Mouse (Mus musculus) olfactory bulb, adult 2 months (tissue): ENCODE measurements around the gene Wdr75. TPM values are rescaled to one million over a fixed set of nuclear protein-coding genes. Genes with fewer than 3 reads are reported as not detected.

Experiments used
- H3K27ac ChIP-seq: fragments of 200-500 bp; 2 replicates; pipeline ENCODE4 v1.5.1; 2012; ENCODE audit warnings: low read depth, low read length; ENCODE audit not compliant: insufficient read depth
- H3K4me1 ChIP-seq: fragments of 200-500 bp; 2 replicates; pipeline ENCODE4 v1.6.1; 2012; ENCODE audit warnings: low read length; ENCODE audit not compliant: control insufficient read depth, insufficient read depth
- H3K4me3 ChIP-seq: fragments of 200-500 bp; 2 replicates; pipeline ENCODE4 v1.5.1; 2012; ENCODE audit warnings: mild to moderate bottlenecking, low read depth, low read length, moderate library complexity; ENCODE audit not compliant: insufficient read depth
- CTCF ChIP-seq: fragments of 200-500 bp; IDR thresholded peaks from 2 replicates; pipeline ENCODE4 v1.5.1; 2012; ENCODE audit warnings: low read depth, mild to moderate bottlenecking, low read length, moderate library complexity; ENCODE audit not compliant: insufficient read depth
- POLR2A ChIP-seq: fragments of 200-500 bp; IDR thresholded peaks from 2 replicates; pipeline ENCODE4 v1.6.1; 2012; ENCODE audit warnings: mild to moderate bottlenecking, low read depth, low read length, moderate library complexity; ENCODE audit not compliant: insufficient read depth
- WGBS: fragments of 180-500 bp; shearing (Covaris S2); methylation state at CpG from one replicate; pipeline ENCODE4 v1.1.7; 2018; 5-methylcytosine and 5-hydroxymethylcytosine counted together
- polyA plus RNA-seq: library from polyadenylated mRNA; stranded (reverse); fragments of >200 nt; gene quantifications from 2 replicates; pipeline ENCODE4 v1.2.4, GENCODE M21; 2012; ENCODE audit warnings: low replicate concordance; ENCODE audit not compliant: missing spikeins, insufficient read depth, insufficient read length

The Wdr75 gene
- polyA plus RNA-seq, 1 experiment = not detected

DNA sequence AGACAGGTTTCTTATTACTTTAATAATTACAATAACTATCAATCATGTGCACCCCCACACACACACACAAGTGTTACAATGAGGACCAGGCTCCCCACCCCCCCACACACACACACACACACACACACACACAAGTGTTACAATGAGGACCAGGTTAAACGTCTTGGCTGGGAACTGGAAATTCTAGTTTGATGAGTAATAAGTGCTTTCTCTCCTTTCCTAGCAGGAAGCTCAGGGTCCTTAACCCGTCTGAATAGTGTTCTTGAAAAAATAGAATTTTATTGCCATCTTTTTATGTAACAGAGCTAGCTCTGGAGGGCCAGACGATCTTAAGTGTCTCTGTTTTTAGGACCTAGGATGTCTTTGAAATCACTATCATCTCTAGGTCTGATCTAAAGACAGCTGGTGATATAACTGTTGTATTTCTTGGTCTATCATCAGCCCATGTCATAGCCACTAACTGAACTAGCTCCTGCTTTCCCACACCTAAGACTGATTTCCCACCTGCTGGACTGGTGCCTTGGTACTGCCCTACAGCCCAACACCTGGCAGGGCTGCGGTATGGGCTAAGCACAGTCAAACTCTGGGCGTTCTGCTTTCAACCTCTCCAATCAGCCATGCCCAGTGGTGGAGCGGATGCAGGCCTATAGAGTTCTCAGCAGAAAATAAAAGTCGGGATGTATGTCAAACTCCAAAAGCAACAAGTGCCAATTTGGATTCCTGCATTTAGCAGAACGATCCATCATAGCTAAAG is 35.7 kb downstream of the Wdr75 start:
- WGBS = 90% methylated on average over 8 of the region's 8 CpGs
- TF ChIP-seq POLR2A (no peak), CTCF (no peak)

GRCm38 (mm10) chr1:45835362-45836063 is 40.5 kb downstream of the Wdr75 start:
- no peak overlapping the region for H3K27ac ChIP-seq
- H3K4me1 ChIP-seq = no peaks in the 10 kb centered on the region
- H3K4me3 ChIP-seq = no peak overlapping the region
- TF ChIP-seq POLR2A (no peak), CTCF (no peak)
- WGBS = 85% methylated on average over 4 of the region's 4 CpGs

More for the DNA sequence above, 35.7 kb downstream of the Wdr75 start:
- H3K4me3 ChIP-seq = no peak overlapping the region
- no peak overlapping the region for H3K27ac ChIP-seq
- H3K4me1 ChIP-seq = no peaks in the 10 kb centered on the region

DNA sequence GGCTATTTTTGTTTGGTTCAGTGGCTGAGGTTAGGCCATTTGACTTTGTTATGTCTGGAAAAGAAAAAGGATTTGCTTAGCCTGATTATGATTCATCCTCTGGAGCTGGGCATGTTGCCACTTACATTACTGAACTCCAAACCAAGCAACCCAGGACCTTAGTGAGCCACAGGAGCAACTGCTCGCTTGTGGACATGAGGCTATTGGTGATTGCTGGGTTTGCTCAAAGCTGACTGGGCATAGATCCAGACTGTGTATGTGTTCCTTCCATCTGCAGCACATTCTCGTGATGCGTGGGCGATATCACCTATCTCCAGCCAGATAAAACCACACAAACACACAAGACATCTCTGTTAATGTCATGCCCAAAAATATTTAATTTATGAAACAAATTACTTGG is 42.8 kb downstream of the Wdr75 start:
- Histone ChIP-seq H3K27ac (no peak overlapping the region), H3K4me3 (no peak overlapping the region), H3K4me1 (no peaks in the 10 kb centered on the region)
- TF ChIP-seq POLR2A (no peak), CTCF (no peak)
- WGBS = 38% methylated on average over 4 of the region's 4 CpGs

DNA sequence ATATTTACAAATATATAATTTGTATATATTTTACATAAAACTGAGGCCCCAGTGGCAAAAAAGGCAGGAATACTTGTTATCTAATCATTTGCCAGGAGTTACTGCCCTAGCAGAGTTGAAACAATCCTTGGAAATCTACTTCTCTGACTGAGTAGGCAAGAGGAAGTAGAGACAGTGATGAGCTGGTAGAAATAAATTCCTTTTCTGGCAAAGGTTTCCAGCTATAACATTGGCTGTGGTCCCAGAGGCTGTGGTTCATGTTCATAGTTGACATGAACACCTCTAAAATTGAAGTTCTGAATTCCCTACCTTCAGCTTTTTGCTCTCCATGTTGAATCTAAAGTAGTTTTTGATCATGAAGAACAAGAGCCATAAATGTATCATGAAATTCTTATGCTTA is 43.3 kb downstream of the Wdr75 start:
- TF ChIP-seq POLR2A (no peak), CTCF (no peak)
- no peak overlapping the region for H3K27ac ChIP-seq
- H3K4me1 ChIP-seq = no peaks in the 10 kb centered on the region
- H3K4me3 ChIP-seq = no peak overlapping the region

DNA sequence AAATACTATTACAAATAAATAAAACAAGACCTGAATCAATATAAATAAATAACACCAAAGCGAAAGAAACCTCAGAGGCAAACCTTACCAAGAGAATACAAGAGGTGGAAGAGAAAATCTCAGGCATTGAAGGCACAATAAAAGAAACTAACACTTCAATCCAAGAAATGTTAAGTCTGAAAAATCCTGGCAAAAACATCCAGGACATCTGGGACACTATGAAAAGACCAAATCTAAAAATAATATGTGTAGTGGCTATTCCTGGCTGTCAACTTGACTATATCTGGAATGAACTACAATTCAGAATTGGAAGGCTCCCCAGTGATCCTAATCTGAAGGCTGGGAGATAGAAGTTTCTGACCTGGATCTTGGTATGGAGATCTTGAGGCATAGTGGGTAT is 50.5 kb downstream of the Wdr75 start:
- WGBS = 86% methylated on average over 1 of the region's 1 CpGs
- Histone ChIP-seq H3K27ac (no peak overlapping the region), H3K4me1 (no peaks in the 10 kb centered on the region), H3K4me3 (no peak overlapping the region)
- no peak for TF ChIP-seq CTCF
- TF ChIP-seq POLR2A = no peak

GRCm38 (mm10) chr1:45858038-45858437 is 63.1 kb downstream of the Wdr75 start:
- no peak for TF ChIP-seq CTCF
- TF ChIP-seq POLR2A = no peak
- no peak overlapping the region for H3K27ac ChIP-seq
- 74% methylated on average over 1 of the region's 1 CpGs for WGBS

GRCm38 (mm10) chr1:45860349-45860748 is 65.4 kb downstream of the Wdr75 start:
- no peak for TF ChIP-seq CTCF
- no peak for TF ChIP-seq POLR2A
- no peak overlapping the region for H3K4me3 ChIP-seq
- no peak overlapping the region for H3K27ac ChIP-seq
- no peaks in the 10 kb centered on the region for H3K4me1 ChIP-seq
- 60% methylated on average over 5 of the region's 5 CpGs for WGBS

More at GRCm38 (mm10) chr1:45858038-45858437, 63.1 kb downstream of the Wdr75 start:
- no peaks in the 10 kb centered on the region for H3K4me1 ChIP-seq
- H3K4me3 ChIP-seq = no peak overlapping the region

GRCm38 (mm10) chr1:45861162-45861561 is 66.2 kb downstream of the Wdr75 start:
- Histone ChIP-seq H3K27ac (no peak overlapping the region), H3K4me3 (no peak overlapping the region), H3K4me1 (no peaks in the 10 kb centered on the region)
- no peak for TF ChIP-seq CTCF
- TF ChIP-seq POLR2A = no peak

DNA sequence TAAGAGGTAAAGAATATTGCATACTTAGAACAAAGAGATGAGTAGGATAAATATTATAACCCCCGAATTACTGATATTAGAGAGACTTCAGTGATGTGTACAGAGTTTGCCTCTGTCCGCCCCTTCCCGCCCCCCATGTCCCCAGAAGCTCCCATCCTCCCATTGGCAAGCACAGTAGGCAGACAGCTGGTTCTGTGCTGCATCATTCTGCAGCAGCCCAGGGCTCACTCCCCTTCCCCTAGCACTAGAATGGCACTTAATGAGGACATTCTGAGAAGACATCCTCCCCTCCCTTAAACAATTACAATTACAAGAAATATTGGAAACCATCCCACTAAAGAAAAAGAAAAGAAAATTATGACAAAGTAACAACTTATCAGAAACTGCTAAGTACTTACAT is 68.7 kb downstream of the Wdr75 start:
- Histone ChIP-seq H3K4me1 (no peaks in the 10 kb centered on the region), H3K27ac (no peak overlapping the region), H3K4me3 (no peak overlapping the region)
- 63% methylated on average over 3 of the region's 3 CpGs for WGBS
- TF ChIP-seq POLR2A (no peak), CTCF (no peak)
